Mouse (Mus musculus) heart, adult 8-10 months (tissue): ENCODE data around the gene Mst1. TPM values are rescaled to one million over a fixed set of nuclear protein-coding genes. Genes with fewer than 3 reads are reported as not detected.

ENCODE experiments used
- DNase-seq: peaks from one replicate; pipeline ENCODE4 v3.0.0; 2022; ENCODE audit warnings: low spot score
- total RNA-seq, 4 experiments: library from RNA; stranded (reverse); gene quantifications; 2 replicates each; pipeline ENCODE4 v1.2.4; 2022

Gene Mst1
- total RNA-seq, 4 experiments from 2014 or later: 0.14 TPM; not detected in 3

GRCm38 (mm10) chr9:108095518-108095917, 15.3 kb downstream of the Mst1 start:
- DNase-seq: peak; percentile 60

GRCm38 (mm10) chr9:108095949-108096712, 15.9 kb downstream of the Mst1 start:
- no peak for DNase-seq

GRCm38 (mm10) chr9:108099619-108100018, 19.4 kb downstream of the Mst1 start:
- DNase-seq: no peak

- DNase-seq: no peak
These were observed 24.7 kb downstream of the Mst1 start for GRCm38 (mm10) chr9:108104766-108105548.

- no peak for DNase-seq
These were observed 25.3 kb downstream of the Mst1 start for GRCm38 (mm10) chr9:108105549-108105863.

GRCm38 (mm10) chr9:108106090-108106489, 25.9 kb downstream of the Mst1 start:
- DNase-seq: no peak

GRCm38 (mm10) chr9:108107867-108108266, 27.6 kb downstream of the Mst1 start:
- DNase-seq: no peak

- no peak for DNase-seq
These were observed 29.9 kb downstream of the Mst1 start for GRCm38 (mm10) chr9:108110160-108110559.

GRCm38 (mm10) chr9:108111101-108111592, 30.9 kb downstream of the Mst1 start:
- no peak for DNase-seq

- no peak for DNase-seq
These were observed 31.4 kb downstream of the Mst1 start for GRCm38 (mm10) chr9:108111593-108112121.

GRCm38 (mm10) chr9:108112719-108113340, 32.6 kb downstream of the Mst1 start:
- DNase-seq: peak; percentile 19

- DNase-seq: no peak
These were observed 35.2 kb downstream of the Mst1 start for GRCm38 (mm10) chr9:108115290-108116077.

- DNase-seq: no peak
These were observed 36.9 kb downstream of the Mst1 start for GRCm38 (mm10) chr9:108117143-108117542.

GRCm38 (mm10) chr9:108119891-108120411, 39.7 kb downstream of the Mst1 start:
- no peak for DNase-seq

GRCm38 (mm10) chr9:108120671-108121070, 40.4 kb downstream of the Mst1 start:
- DNase-seq: no peak

GRCm38 (mm10) chr9:108121170-108121969, 41.1 kb downstream of the Mst1 start:
- DNase-seq: no peak

- no peak for DNase-seq
These were observed 43.7 kb downstream of the Mst1 start for GRCm38 (mm10) chr9:108123916-108124315.

- no peak for DNase-seq
These were observed 45.5 kb downstream of the Mst1 start for GRCm38 (mm10) chr9:108125731-108126130.

GRCm38 (mm10) chr9:108126436-108127180, 46.4 kb downstream of the Mst1 start:
- no peak for DNase-seq
